Mouse (Mus musculus) bone marrow, adult 2 months (tissue): ENCODE measurements around the gene Fuz.

ENCODE experiments used
- CTCF ChIP-seq: fragments of 200-500 bp; IDR thresholded peaks from 2 replicates; pipeline ENCODE4 v1.5.1; 2011; ENCODE audit warnings: low read length, control low read depth; ENCODE audit not compliant: control insufficient read depth, insufficient read depth
- POLR2A ChIP-seq: fragments of 200-500 bp; IDR thresholded peaks from 2 replicates; pipeline ENCODE4 v1.6.1; 2011; ENCODE audit warnings: low read depth, mild to moderate bottlenecking, control low read depth, low read length, borderline replicate concordance; ENCODE audit not compliant: control insufficient read depth

DNA sequence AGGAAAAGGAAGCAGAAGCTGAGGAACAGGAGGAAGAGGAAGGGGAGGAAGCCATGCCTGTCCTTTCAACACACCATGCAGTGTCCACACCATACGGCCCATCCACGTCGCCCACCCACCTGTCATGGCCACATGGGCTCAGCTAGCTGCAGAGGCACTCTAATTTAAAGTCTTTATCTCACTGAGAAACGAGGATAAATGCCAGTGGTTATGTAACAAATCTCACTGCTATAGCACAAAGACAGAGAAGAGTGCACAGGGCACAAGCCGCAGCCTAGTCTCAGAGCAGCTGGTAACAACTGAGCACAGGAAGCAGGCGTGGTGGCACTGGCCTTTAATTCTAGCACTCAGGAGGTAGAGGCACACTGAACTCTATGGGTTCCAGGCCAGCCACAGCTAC lies 54.0 kb downstream of the Fuz start:
- no peak for TF ChIP-seq POLR2A
- no peak for TF ChIP-seq CTCF
